Mouse (Mus musculus): ENCODE data around the gene Gm4707. TPM values are rescaled to one million over a fixed set of nuclear protein-coding genes. Genes with fewer than 3 reads are reported as not detected.

Gene Gm4707
- not detected in 2 replicates for polyA plus RNA-seq (2012; ENCODE audit: insufficient read depth, insufficient read length, low replicate concordance, missing spikeins)

DNA sequence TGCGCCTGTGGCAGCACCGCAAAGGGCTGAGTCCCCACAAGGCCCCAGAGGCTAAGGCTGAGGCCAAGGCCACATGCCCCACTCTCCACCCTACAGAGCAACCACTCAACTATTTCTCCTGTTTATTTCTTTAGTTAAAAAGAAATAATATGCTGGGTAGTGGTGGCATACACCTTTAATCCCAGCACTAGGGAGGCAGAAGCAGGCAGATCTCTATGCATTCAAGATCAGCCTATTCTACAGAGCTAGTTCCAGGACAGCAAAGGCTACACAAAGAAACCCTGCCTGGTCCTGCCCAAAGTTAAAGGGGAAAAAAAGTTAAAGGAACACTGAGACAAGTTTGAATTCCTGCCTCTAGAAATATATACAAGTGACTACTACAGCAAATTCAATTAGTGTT lies at the start of gene Gm4707:
Gm4707 (minus strand) TSS at position 101 of the 400 bp plus-strand sequence.
- Histone ChIP-seq H3K4me1 (ENCODE audit: control insufficient read depth, insufficient read depth, low read length) (no peaks in the 10 kb centered on the region), H3K4me3 (ENCODE audit: insufficient read depth, low read depth, low read length) (no peak within 1 kb of the TSS), H3K27ac (ENCODE audit: insufficient read depth, low read depth, low read length) (no peak within 1 kb of the TSS)
- TF ChIP-seq CTCF (IDR thresholded peaks at IDR 0.05; ENCODE audit: insufficient read depth, low read depth, low read length), result no peak
- no peak for TF ChIP-seq POLR2A (IDR thresholded peaks at IDR 0.05; ENCODE audit: insufficient read depth, low read depth, low read length)
- WGBS, result 100% methylated on average over 2 of the region's 2 CpGs

- WGBS, result 93% methylated on average over 8 of the region's 8 CpGs
- H3K4me3 ChIP-seq (ENCODE audit: insufficient read depth, low read depth, low read length), result no peak overlapping the region
- TF ChIP-seq CTCF (IDR thresholded peaks at IDR 0.05; ENCODE audit: insufficient read depth, low read depth, low read length), result no peak
- TF ChIP-seq POLR2A (IDR thresholded peaks at IDR 0.05; ENCODE audit: insufficient read depth, low read depth, low read length), result no peak
- H3K4me1 ChIP-seq (ENCODE audit: control insufficient read depth, insufficient read depth, low read length), result no peaks in the 10 kb centered on the region
- no peak overlapping the region for H3K27ac ChIP-seq (ENCODE audit: insufficient read depth, low read depth, low read length)
Observed at GRCm38 (mm10) chr17:71506832-71507231, 47.1 kb upstream of the Gm4707 start.

DNA sequence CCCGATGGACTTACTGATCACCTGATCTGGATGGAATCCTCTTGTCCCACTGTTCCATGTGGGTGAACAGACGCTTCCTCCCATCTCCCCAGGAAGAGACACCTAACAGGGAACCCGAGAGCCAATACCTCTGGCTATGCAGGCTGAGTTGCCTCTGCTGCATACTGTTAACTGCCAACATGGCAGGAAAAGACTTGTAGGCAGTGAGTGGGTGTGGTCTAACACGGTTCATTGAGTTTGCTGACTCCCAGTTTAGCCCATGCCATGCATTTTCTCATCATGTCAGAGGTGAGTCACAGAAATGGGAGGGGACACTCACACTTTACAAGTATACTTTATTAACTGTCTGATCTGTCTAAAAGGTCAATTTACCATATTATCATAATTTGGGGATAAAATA lies 36.1 kb upstream of the Gm4707 start:
- no peaks in the 10 kb centered on the region for H3K4me1 ChIP-seq (ENCODE audit: control insufficient read depth, insufficient read depth, low read length)
- no peak overlapping the region for H3K27ac ChIP-seq (ENCODE audit: insufficient read depth, low read depth, low read length)
- H3K4me3 ChIP-seq (ENCODE audit: insufficient read depth, low read depth, low read length), result no peak overlapping the region
- 86% methylated on average over 4 of the region's 4 CpGs for WGBS
- no peak for TF ChIP-seq CTCF (IDR thresholded peaks at IDR 0.05; ENCODE audit: insufficient read depth, low read depth, low read length)
- no peak for TF ChIP-seq POLR2A (IDR thresholded peaks at IDR 0.05; ENCODE audit: insufficient read depth, low read depth, low read length)

- 93% methylated on average over 4 of the region's 4 CpGs for WGBS
- TF ChIP-seq CTCF (IDR thresholded peaks at IDR 0.05; ENCODE audit: insufficient read depth, low read depth, low read length) (no peak), POLR2A (IDR thresholded peaks at IDR 0.05; ENCODE audit: insufficient read depth, low read depth, low read length) (no peak)
- H3K4me1 ChIP-seq (ENCODE audit: control insufficient read depth, insufficient read depth, low read length), result peaks cover 3% of the 10 kb centered on the region; the same call in 1 of the 2 replicates
- no peak overlapping the region for H3K4me3 ChIP-seq (ENCODE audit: insufficient read depth, low read depth, low read length)
- H3K27ac ChIP-seq (ENCODE audit: insufficient read depth, low read depth, low read length), result no peak overlapping the region
Observed at GRCm38 (mm10) chr17:71491332-71491686, 31.6 kb upstream of the Gm4707 start.

DNA sequence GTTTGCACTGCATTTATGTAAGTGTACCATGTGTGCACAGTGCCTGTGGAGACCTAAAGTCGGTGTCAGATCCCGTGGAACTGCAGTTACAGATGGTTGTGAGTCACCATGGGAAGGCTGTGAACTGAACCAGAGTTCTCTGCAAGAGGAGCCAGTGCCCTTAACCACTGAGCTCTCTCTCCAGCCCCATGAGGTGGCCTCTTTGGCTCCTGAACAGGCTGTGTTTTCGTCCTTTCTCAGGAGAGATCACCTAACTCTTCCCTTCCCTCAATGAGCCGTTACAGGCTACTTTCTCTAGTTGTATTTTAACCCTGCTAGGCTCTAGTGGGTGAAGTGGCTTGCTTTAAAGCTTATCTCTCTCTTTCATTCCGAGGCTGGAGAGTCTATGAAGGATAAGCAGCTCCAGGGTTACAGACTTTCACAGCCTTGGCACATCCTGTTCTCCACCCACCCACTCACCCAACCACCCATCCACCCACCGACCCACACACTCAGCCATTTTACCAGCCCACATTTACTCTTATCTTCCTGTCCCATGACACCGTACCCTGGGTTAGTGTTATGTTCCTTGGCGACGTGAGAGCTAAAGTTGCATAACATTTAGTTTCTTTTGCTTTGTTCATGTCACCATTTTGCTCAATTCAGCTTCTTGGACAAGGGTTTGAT lies 31.1 kb upstream of the Gm4707 start:
- Histone ChIP-seq H3K4me1 (ENCODE audit: control insufficient read depth, insufficient read depth, low read length) (peaks cover 3% of the 10 kb centered on the region), H3K4me3 (ENCODE audit: insufficient read depth, low read depth, low read length) (no peak overlapping the region), H3K27ac (ENCODE audit: insufficient read depth, low read depth, low read length) (no peak overlapping the region)
- 85% methylated on average over 9 of the region's 9 CpGs for WGBS
- TF ChIP-seq CTCF (IDR thresholded peaks at IDR 0.05; ENCODE audit: insufficient read depth, low read depth, low read length) (no peak), POLR2A (IDR thresholded peaks at IDR 0.05; ENCODE audit: insufficient read depth, low read depth, low read length) (no peak)

GRCm38 (mm10) chr17:71489703-71490461 lies 30.2 kb upstream of the Gm4707 start:
- no peak for TF ChIP-seq POLR2A (IDR thresholded peaks at IDR 0.05; ENCODE audit: insufficient read depth, low read depth, low read length)
- TF ChIP-seq CTCF (IDR thresholded peaks at IDR 0.05; ENCODE audit: insufficient read depth, low read depth, low read length), result no peak
- H3K27ac ChIP-seq (ENCODE audit: insufficient read depth, low read depth, low read length), result no peak overlapping the region
- H3K4me1 ChIP-seq (ENCODE audit: control insufficient read depth, insufficient read depth, low read length), result peaks cover 3% of the 10 kb centered on the region
- 83% methylated on average over 9 of the region's 9 CpGs for WGBS
- H3K4me3 ChIP-seq (ENCODE audit: insufficient read depth, low read depth, low read length), result no peak overlapping the region

GRCm38 (mm10) chr17:71486231-71486851 lies 26.6 kb upstream of the Gm4707 start:
- H3K27ac ChIP-seq (ENCODE audit: insufficient read depth, low read depth, low read length), result peak overlapping the region; percentile 69; the same call in 1 of the 2 replicates
- WGBS, result 30% methylated on average over 8 of the region's 8 CpGs
- H3K4me3 ChIP-seq (ENCODE audit: insufficient read depth, low read depth, low read length), result no peak overlapping the region
- peaks cover 3% of the 10 kb centered on the region for H3K4me1 ChIP-seq (ENCODE audit: control insufficient read depth, insufficient read depth, low read length)
- TF ChIP-seq CTCF (IDR thresholded peaks at IDR 0.05; ENCODE audit: insufficient read depth, low read depth, low read length) (no peak), POLR2A (IDR thresholded peaks at IDR 0.05; ENCODE audit: insufficient read depth, low read depth, low read length) (no peak)

DNA sequence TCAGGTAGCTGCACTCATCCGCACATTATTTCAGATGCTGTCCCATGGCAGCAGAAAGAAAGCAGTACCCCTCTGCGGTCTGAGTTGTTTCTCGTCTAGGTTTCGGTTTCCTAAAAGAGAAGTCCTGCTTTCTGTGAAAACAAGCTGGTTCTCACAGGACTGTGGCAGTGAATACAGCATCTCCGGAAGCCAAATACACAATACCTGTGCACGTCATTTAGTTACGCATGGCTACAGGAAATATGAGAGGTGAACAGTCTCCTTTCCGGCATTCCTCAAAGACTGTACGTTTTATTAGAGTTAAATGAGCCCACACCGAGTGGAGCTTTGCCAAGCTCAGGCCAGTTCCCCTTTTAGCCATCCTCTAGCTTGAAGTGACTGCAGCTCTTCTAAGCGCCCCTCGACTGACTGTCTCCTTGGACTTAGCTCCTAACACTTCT lies 26.1 kb upstream of the Gm4707 start:
- H3K27ac ChIP-seq (ENCODE audit: insufficient read depth, low read depth, low read length), result peak overlapping the region; percentile 69; the same call in 1 of the 2 replicates
- WGBS, result 48% methylated on average over 12 of the region's 12 CpGs
- H3K4me1 ChIP-seq (ENCODE audit: control insufficient read depth, insufficient read depth, low read length), result peaks cover 3% of the 10 kb centered on the region
- no peak overlapping the region for H3K4me3 ChIP-seq (ENCODE audit: insufficient read depth, low read depth, low read length)
- TF ChIP-seq CTCF (IDR thresholded peaks at IDR 0.05; ENCODE audit: insufficient read depth, low read depth, low read length), result no peak
- TF ChIP-seq POLR2A (IDR thresholded peaks at IDR 0.05; ENCODE audit: insufficient read depth, low read depth, low read length), result no peak

DNA sequence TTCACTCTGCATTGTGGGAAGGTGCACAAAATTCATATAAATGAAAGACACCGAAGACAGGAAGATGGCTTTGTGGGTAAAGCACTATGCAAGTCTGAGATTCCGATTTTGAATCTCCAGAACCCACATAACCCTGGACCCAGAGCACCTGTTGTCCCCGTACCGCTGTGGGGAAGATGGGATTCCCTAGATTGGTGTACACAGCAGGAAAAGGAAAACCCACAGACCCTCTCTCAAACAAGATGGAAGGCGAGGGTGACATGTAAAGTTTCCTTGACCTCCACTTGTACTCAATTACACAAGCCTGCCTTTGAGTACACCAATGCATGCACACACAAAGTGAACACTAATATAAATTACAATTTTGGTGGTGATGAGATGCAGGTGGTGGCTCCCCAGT lies 25.0 kb upstream of the Gm4707 start:
- peaks cover 3% of the 10 kb centered on the region for H3K4me1 ChIP-seq (ENCODE audit: control insufficient read depth, insufficient read depth, low read length)
- WGBS, result 95% methylated on average over 5 of the region's 5 CpGs

More for the DNA sequence above, 25.0 kb upstream of the Gm4707 start:
- H3K27ac ChIP-seq (ENCODE audit: insufficient read depth, low read depth, low read length), result no peak overlapping the region
- no peak overlapping the region for H3K4me3 ChIP-seq (ENCODE audit: insufficient read depth, low read depth, low read length)
- TF ChIP-seq CTCF (IDR thresholded peaks at IDR 0.05; ENCODE audit: insufficient read depth, low read depth, low read length) (no peak), POLR2A (IDR thresholded peaks at IDR 0.05; ENCODE audit: insufficient read depth, low read depth, low read length) (no peak)
